28 mouse cellular contexts compared by ENCODE assay signal in genomic region chr12:83734047-83734446, GRCm38 (mm10). TPM values are rescaled to one million over a fixed set of nuclear protein-coding genes. Genes with fewer than 3 reads are reported as not detected.
A peak's percentile ranks its signal among the peaks of the same experiment; 100 is the strongest.
DNase-seq lines count a peak whose midpoint lies in the region; ATAC-seq and TF ChIP-seq lines count a peak whose summit lies in the region.
"Had no signal": no experiment of that assay in that cellular context is flagged by ENCODE, and none has a peak within 500 bp of the region (broad histone marks: within the 10 kb centered on the region; RNA-seq: fewer than 3 reads in every experiment).

No protein-coding gene starts in this region.

- H3K9me3 ChIP-seq in heart, embryonic 11.5 days (replicated peaks; ENCODE audit: control insufficient read depth, low read length) = no peaks in the 10 kb centered on the region
- no peaks in the 10 kb centered on the region for H3K9me3 ChIP-seq in midbrain, embryonic 15.5 days
- H3K9me3 ChIP-seq: embryonic facial prominence, embryonic 15.5 days; forebrain, embryonic 10.5 days; G1E; heart, embryonic 13.5 days; hindbrain, embryonic 13.5 days had no signal

- 90% methylated on average over 10 of the region's 10 CpGs for WGBS in heart, embryonic 11.5 days (ENCODE audit: insufficient replicate concordance)
- 93% methylated on average over 10 of the region's 10 CpGs for WGBS in midbrain, embryonic 15.5 days

- peak overlapping the region; percentile 28; the same call in 1 of the 2 replicates for H3K27ac ChIP-seq in gastrocnemius, adult 2 months
- H3K27ac ChIP-seq in heart, embryonic 11.5 days (ENCODE audit: low read depth, low read length) = no peak overlapping the region
- no peak overlapping the region for H3K27ac ChIP-seq in midbrain, embryonic 15.5 days
- H3K27ac ChIP-seq: embryonic facial prominence, embryonic 15.5 days; forebrain, embryonic 10.5 days; heart, embryonic 13.5 days; hindbrain, embryonic 13.5 days; hindbrain, postnatal 0 days had no signal

- peaks cover 15% of the 10 kb centered on the region for H3K36me3 ChIP-seq in heart, embryonic 11.5 days (ENCODE audit: control insufficient read depth, insufficient read depth, low read length)
- peaks cover 54% of the 10 kb centered on the region for H3K36me3 ChIP-seq in midbrain, embryonic 15.5 days (replicated peaks)

- no peak overlapping the region for H3K4me2 ChIP-seq in heart, embryonic 11.5 days
- H3K4me2 ChIP-seq in midbrain, embryonic 15.5 days = no peak overlapping the region
- H3K4me2 ChIP-seq: embryonic facial prominence, embryonic 15.5 days; heart, embryonic 13.5 days; hindbrain, embryonic 13.5 days had no signal

- ATAC-seq in heart, embryonic 11.5 days (replicated peaks; ENCODE audit: insufficient number of reproducible peaks, low FRiP score, low TSS enrichment) = no peak
- no peak for ATAC-seq in midbrain, embryonic 15.5 days (replicated peaks)
- ATAC-seq: CD4-positive, CD25-positive, alpha-beta regulatory T cell, adult 4 months; forebrain, embryonic 14.5 days; hindbrain, postnatal 0 days had no signal

- no peak for TF ChIP-seq CTCF in gastrocnemius, adult 2 months (IDR thresholded peaks at IDR 0.05)

- H3K4me3 ChIP-seq in gastrocnemius, adult 2 months = no peak overlapping the region
- no peak overlapping the region for H3K4me3 ChIP-seq in heart, embryonic 11.5 days (ENCODE audit: low read depth, low read length)
- no peak overlapping the region for H3K4me3 ChIP-seq in midbrain, embryonic 15.5 days
- H3K4me3 ChIP-seq: embryonic facial prominence, embryonic 15.5 days; erythroblast, embryonic 14.5 days; forebrain, embryonic 10.5 days; heart, embryonic 13.5 days; hindbrain, embryonic 13.5 days had no signal

- no peaks in the 10 kb centered on the region for H3K4me1 ChIP-seq in heart, embryonic 11.5 days (ENCODE audit: control insufficient read depth, insufficient read depth, low read length)
- H3K4me1 ChIP-seq in midbrain, embryonic 15.5 days = no peaks in the 10 kb centered on the region
- H3K4me1 ChIP-seq: embryonic facial prominence, embryonic 15.5 days; forebrain, embryonic 10.5 days; hindbrain, embryonic 13.5 days had no signal

- no peak for DNase-seq in gastrocnemius, adult 2 months
- no peak for DNase-seq in gastrocnemius, adult 18-20 months (ENCODE audit: low spot score)
- DNase-seq in heart, adult 9 months (ENCODE audit: low spot score in 2 of 2) = peak; percentile 15 to 56
- DNase-seq in kidney, postnatal 14 days = peak; percentile 26
- DNase-seq in kidney, adult 11 months = no peak
- DNase-seq in skeletal muscle tissue, adult 2 months (ENCODE audit: low read depth, low spot score) = peak; percentile 13
- DNase-seq: adrenal gland, adult 8-10 months; adrenal gland, postnatal 36 days; B cell, adult 2 months; cerebellum, adult 11 months; cerebellum, adult 8-10 months; cerebellum, postnatal 14 days; embryo, embryonic 11 days; gastrocnemius, postnatal 10 days had no signal

- no peaks in the 10 kb centered on the region for H3K27me3 ChIP-seq in heart, embryonic 11.5 days (ENCODE audit: control insufficient read depth, insufficient read depth, low read length)
- H3K27me3 ChIP-seq in midbrain, embryonic 15.5 days (replicated peaks) = no peaks in the 10 kb centered on the region
- H3K27me3 ChIP-seq: embryonic facial prominence, embryonic 15.5 days; heart, embryonic 13.5 days; hindbrain, embryonic 13.5 days had no signal

- intact Hi-C loops in gastrocnemius, adult 2 months (cut with DNase I) = no loop called here

- no peak overlapping the region for H3K9ac ChIP-seq in heart, embryonic 11.5 days (ENCODE audit: low read depth, low read length)
- H3K9ac ChIP-seq in midbrain, embryonic 15.5 days = no peak overlapping the region
- H3K9ac ChIP-seq: embryonic facial prominence, embryonic 15.5 days; heart, embryonic 13.5 days; hindbrain, embryonic 13.5 days had no signal

RNA-seq across cellular contexts. Expression of gene Papln, which starts 29.4 kb away (rescaled TPM):
- total RNA-seq in gastrocnemius, adult 2 months (2021) = 1 to 10 TPM in 1 of 2 experiments, under 1 TPM in 1; 0.56 to 1.6 TPM
- total RNA-seq in gastrocnemius, adult 18-20 months (2021) = under 1 TPM; 0.57 to 0.83 TPM
- 0.10 TPM in 1 of 2 replicates, not detected in the other for polyA plus RNA-seq in heart, embryonic 11.5 days (2014; fragmentation: Nextera tagmentation; extraction: Ambion mirVana)
- 0.22 and 0.28 TPM in 2 replicates for polyA plus RNA-seq in midbrain, embryonic 15.5 days (2015; fragmentation: Nextera tagmentation; extraction: Ambion mirVana)
- total RNA-seq: common myeloid progenitor, adult 5-6 weeks; hematopoietic stem cell, adult 5-6 weeks had no signal
- polyA plus RNA-seq: CD4-positive, CD25-positive, alpha-beta regulatory T cell, adult 4 months; embryonic facial prominence, embryonic 11.5 days; erythroblast, embryonic 14.5 days had no signal

RNA-seq across cellular contexts. Expression of gene Psen1, which starts 46.1 kb away (rescaled TPM):
- total RNA-seq in gastrocnemius, adult 2 months (2021) = 10 to 100 TPM; 25.8 to 31.2 TPM
- total RNA-seq in gastrocnemius, adult 18-20 months (2021) = 10 to 100 TPM; 25.1 to 31.5 TPM
- polyA plus RNA-seq in heart, embryonic 11.5 days (2014; fragmentation: Nextera tagmentation; extraction: Ambion mirVana) = 54.9 and 58.6 TPM in 2 replicates
- 70.0 and 74.7 TPM in 2 replicates for polyA plus RNA-seq in midbrain, embryonic 15.5 days (2015; fragmentation: Nextera tagmentation; extraction: Ambion mirVana)

Comparison
In these comparisons a context has a peak if more than half of its experiments do, and no peak if none do; other contexts are left out.
1. DNase-seq: peak in heart, adult 9 months (2 of 2), kidney, postnatal 14 days (single experiment) and skeletal muscle tissue, adult 2 months (single experiment); none in gastrocnemius, adult 2 months (single experiment), gastrocnemius, adult 18-20 months (single experiment) and kidney, adult 11 months (single experiment).